Mouse (Mus musculus): Measurements from ENCODE around the gene Zfp385c. TPM values are rescaled to one million over a fixed set of nuclear protein-coding genes. Genes with fewer than 3 reads are reported as not detected.

The Zfp385c gene
- total RNA-seq, 2 experiments from 2014 or later, result 0.70 to 1.1 TPM

DNA sequence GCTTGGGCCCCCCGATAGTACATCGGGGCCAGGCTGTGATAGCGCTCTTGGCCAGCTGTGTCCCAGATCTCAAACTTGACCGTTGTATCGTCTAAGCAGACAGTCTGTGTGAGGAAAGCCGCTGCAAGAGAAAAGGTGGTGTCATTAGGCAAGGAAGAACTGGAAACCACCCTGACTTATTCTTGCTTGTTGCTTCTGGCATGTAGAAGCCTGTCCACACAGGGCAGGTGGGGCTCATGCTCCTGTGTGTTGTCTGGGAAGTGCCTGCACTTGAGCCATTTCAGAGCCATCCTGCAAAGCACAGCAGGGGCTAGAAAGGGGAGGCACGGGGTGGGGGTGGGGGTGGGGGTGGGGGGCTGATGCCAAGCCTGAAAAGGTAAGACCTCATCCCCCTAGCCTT lies 26.2 kb upstream of the Zfp385c start:
- DNase-seq, result no peak

GRCm38 (mm10) chr11:100716649-100717048 lies 24.4 kb upstream of the Zfp385c start:
- no peak for DNase-seq

GRCm38 (mm10) chr11:100714948-100715347 lies 22.7 kb upstream of the Zfp385c start:
- DNase-seq, result no peak

DNA sequence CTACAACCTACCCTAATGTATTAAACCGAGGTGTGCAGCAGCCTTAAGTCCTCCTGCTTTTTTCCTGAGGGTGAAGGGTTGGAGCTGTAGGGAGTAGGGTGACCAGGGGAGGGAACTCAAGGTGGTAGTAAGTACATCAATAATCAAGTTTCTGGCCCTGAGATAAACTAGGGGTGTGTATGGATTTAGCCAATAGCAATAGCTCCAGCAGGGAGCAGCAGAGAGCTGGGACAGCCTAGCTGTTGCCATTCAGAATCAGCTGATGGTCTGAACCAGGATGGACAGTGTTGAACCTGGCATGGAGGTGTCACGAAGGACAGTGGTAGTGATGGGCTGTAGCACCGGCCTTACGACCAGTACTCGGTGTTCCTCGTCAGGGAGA lies 22.3 kb upstream of the Zfp385c start:
- DNase-seq, result peak; percentile 89

- peak; percentile 57 for DNase-seq
Measured at GRCm38 (mm10) chr11:100713735-100714533, 21.7 kb upstream of the Zfp385c start, which contains the start of gene Hspb9. Gene Hspb9 (plus strand): TSS chr11:100713850.

DNA sequence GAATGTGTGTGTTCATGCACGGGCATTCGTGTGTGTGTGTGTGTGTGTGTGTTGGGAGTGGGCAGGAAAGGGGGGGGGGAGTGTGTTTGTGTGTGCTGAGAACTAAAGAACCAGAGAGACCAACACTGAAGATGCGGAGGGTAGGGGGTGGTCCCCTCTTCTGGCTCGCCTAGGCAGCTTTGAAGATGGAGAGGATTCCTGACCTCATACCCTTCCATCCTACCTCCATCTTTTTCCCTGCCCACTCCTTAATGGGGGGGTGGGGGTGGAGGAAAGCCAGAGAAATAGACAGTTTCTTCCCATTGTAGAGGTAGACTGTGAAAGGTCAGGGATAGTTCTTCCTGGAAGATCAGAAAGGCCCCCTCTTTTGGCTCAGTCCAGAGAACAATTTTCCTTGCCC lies 20.9 kb upstream of the Zfp385c start:
- no peak for DNase-seq

- peak; percentile 89 for DNase-seq
Measured at GRCm38 (mm10) chr11:100711783-100712615, 19.7 kb upstream of the Zfp385c start, which contains the start of gene Kat2a. Gene Kat2a (minus strand): TSS chr11:100712465.

- DNase-seq, result no peak
Measured at GRCm38 (mm10) chr11:100710977-100711376, 18.7 kb upstream of the Zfp385c start.

- no peak for DNase-seq
Measured at GRCm38 (mm10) chr11:100710528-100710927, 18.3 kb upstream of the Zfp385c start.

DNA sequence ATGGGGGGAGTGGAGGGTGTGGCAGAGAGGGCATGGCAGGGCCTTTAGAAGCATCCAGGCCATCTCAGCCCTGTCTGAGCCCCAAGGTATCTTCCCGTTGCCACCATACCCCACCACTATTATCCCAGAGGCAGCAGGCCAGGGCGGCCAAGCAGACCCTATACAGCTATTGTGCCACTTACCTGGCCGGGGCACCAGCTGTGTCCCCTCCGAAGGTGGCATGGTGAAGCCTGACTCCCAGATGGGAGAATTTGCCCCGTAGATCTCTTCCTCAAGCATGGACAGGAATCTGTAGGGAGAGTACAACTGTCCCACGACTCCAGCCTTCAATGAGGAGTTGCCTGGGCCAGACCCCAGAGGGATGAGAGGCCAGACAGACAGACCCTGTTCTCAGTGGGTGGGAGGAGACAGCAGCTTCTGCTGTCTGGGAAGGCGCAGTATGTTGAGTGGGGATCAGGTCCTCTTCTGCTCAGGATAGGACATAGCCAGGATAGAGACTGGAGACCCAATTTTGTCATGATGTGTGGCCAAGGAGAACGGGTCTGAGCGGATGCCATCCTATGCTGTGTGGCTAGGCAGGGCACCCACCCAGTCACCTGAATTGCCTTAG lies 17.1 kb upstream of the Zfp385c start:
- no peak for DNase-seq

- DNase-seq, result no peak
Measured at GRCm38 (mm10) chr11:100705095-100705747, 13.0 kb upstream of the Zfp385c start.

DNA sequence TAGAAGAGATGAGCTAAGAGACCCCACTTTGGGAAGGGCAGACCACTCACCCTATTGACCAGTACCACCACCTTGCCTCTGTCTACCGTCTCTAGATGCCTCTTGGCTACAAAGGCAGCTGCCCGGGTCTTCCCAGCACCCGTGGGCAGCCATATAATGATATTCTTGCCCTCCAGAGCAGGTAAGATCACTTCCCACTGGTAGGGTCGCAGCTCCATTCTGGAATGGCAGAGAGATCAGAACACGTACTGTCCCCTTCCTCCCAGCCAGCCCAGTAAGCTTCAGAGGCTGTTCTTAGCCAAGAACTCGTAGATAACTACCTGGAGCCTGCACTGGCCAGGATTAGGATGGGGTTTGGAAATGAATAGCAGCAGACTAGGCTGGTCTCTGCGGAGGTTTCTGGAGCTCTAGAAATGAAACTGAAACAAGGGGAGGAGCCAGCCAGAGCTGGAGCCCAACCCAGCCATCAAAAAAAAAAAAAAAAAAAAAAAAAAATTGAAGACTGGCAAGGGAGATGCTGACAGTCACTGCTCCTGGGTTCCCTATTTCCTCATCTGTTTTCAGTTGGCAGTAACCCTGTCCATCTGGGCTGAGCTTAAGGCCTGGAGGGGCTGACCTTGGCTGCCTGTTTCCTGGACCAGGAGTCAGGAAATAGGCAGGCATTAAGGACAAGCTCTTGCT lies 11.7 kb upstream of the Zfp385c start, which contains the start of gene Dhx58:
Dhx58 (minus strand) TSS at position 421 of the 681 bp plus-strand sequence.
- DNase-seq, result no peak

DNA sequence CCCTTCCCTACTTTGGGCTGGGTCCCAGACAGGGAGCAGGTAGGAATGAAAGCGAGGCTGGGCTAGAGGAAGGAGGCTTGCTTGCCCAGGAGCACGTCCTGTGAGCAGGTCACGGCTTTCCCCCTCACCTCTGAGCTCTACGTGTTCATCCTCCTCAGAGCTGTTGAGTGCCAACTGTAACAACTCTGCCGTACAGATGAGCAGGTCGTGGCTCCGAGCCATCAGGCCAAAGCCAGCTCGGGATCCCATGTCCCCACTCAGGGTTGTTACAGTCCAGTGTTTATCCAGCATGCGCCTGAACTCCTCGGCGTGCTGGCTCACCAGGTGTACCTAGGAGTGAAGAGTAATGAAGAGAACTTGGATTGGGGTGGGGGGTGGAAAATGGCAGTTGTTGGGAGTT lies 11.1 kb upstream of the Zfp385c start:
- no peak for DNase-seq

DNA sequence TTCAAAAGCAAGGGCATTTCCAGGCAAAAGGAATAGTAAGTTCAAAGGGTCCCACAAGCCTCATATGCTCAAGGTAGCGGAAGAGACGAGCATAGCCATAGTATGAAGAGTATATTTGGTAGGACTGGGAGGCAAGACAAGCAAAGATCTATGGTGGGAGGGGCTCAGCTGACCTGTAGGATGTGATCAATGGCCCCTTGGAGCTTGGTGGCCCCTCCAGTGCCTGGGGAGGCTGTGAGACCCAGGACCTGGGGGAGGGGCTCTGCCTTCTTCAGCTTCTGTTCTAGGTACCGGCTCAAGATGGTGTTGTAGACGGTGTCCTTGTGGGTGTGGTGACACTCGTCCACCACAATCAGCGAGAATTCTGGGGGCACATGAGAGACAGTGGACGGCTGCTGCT lies 10.7 kb upstream of the Zfp385c start:
- DNase-seq, result no peak

DNA sequence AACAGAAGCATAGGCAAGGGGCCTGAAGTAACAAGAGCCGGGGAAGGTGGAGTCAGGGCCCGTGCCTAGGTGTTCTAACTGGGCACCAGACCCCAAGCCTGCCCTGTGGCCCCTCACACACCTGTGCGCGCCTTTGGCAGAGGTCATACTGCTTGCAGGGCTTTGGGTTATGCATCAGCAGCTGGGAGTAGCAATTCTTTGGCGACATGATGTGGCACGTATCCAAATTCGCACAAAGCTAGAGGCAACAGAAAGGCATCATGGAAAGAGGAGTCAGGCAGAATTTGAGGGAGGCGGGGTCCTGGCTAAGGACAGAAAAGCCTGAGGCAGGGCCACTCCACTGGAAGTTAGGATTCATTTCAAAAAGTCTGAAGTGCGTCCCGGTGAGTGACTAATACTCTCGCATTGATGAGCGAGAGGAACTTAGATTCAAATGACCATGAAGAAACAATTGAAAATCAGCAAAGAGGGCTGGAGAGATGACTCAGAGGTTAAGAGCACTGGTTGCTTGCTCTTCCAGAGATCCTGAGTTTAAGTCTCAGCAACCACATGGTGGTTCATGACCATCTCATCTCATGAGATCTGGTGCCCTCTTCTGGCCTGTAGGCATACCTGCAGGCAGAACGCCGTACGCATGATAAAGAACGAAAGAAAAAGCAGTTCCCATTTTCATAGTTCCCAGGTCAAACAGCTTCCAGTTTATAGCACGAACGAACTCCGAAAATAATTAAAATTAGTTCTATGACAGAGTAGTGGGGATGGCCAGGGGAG lies 10.0 kb upstream of the Zfp385c start:
- DNase-seq, result peak; percentile 57

GRCm38 (mm10) chr11:100701301-100701700 lies 9.0 kb upstream of the Zfp385c start:
- DNase-seq, result peak; percentile 59

- DNase-seq, result no peak
Measured at GRCm38 (mm10) chr11:100700710-100701109, 8.5 kb upstream of the Zfp385c start.

DNA sequence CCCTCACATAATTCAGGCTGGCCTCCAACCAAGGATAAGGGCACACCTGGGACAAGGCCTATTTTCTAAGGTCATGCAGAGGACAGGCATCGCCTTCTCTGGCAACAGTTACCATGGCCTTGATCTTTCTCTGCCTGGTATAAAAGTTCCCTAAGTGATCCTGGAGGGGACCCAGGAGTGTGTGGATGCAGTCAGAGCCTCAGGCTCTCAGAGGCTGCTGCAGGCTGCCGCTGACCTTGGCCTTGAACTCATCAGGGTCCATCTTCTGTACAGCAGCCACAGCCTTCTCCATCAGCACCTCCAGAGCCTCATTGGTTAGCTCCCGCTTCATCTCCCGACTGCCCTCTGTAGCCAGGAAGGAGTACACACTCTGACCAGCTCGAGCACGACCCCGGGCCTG lies 5.7 kb upstream of the Zfp385c start:
- no peak for DNase-seq

- peak; percentile 86 for DNase-seq
Measured at GRCm38 (mm10) chr11:100694926-100695325, 2.7 kb upstream of the Zfp385c start.

DNA sequence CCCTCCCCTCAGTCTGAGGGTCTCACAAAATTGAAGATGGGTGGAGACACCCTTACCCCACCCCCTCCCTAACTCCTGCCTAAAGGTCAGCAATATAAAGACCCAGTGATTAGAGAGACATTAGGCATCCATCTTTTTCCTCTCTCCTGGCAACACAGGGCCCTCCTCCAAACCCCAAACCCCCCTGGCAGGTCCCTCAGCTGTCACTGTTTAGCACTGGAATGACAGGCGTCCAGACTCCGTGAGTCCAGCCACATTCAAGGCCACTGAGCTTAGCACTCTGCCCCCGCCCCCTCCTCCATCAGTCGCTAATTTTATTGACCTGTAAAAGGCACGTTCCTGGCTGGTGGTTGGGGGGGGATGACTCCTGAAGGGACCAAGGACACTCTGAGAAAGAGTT lies 899 bp upstream of the Zfp385c start:
- no peak for DNase-seq

- no peak for DNase-seq
Measured at GRCm38 (mm10) chr11:100690389-100690788, 1.9 kb downstream of the Zfp385c start.

Measured in gastrocnemius, postnatal 10 days (tissue).